Mouse (Mus musculus) right cerebral cortex, postnatal 25 days (tissue): ENCODE results near the gene Rita1.

Experiments used
- DNase-seq: peaks from one replicate; pipeline ENCODE4 v3.0.0; 2022

Rita1 gene

GRCm38 (mm10) chr5:120627515-120628300 is 15.3 kb upstream of the Rita1 start:
- DNase-seq = no peak

GRCm38 (mm10) chr5:120626399-120626798 is 14.0 kb upstream of the Rita1 start:
- no peak for DNase-seq

- DNase-seq = no peak
Observed at GRCm38 (mm10) chr5:120624427-120624826, 12.0 kb upstream of the Rita1 start.

GRCm38 (mm10) chr5:120622198-120622851 is 9.9 kb upstream of the Rita1 start:
- DNase-seq = no peak

- DNase-seq = no peak
Observed at GRCm38 (mm10) chr5:120621846-120622197, 9.4 kb upstream of the Rita1 start.

GRCm38 (mm10) chr5:120621078-120621765 is 8.8 kb upstream of the Rita1 start:
- DNase-seq = no peak

GRCm38 (mm10) chr5:120620375-120621077 is 8.1 kb upstream of the Rita1 start:
- peak; percentile 86 for DNase-seq

- no peak for DNase-seq
Observed at GRCm38 (mm10) chr5:120619201-120619600, 6.8 kb upstream of the Rita1 start.

- DNase-seq = no peak
Observed at GRCm38 (mm10) chr5:120618778-120619177, 6.4 kb upstream of the Rita1 start.

- DNase-seq = no peak
Observed at GRCm38 (mm10) chr5:120615903-120616302, 3.5 kb upstream of the Rita1 start.

GRCm38 (mm10) chr5:120612822-120613604 is 624 bp upstream of the Rita1 start:
- DNase-seq = peak; percentile 100

- no peak for DNase-seq
Observed at GRCm38 (mm10) chr5:120611416-120611815, 973 bp downstream of the Rita1 start.

GRCm38 (mm10) chr5:120610906-120611305 is 1.5 kb downstream of the Rita1 start:
- no peak for DNase-seq

GRCm38 (mm10) chr5:120609246-120609775 is 3.1 kb downstream of the Rita1 start:
- DNase-seq = no peak

GRCm38 (mm10) chr5:120607335-120607734 is 5.1 kb downstream of the Rita1 start:
- no peak for DNase-seq

GRCm38 (mm10) chr5:120606590-120607200 is 5.7 kb downstream of the Rita1 start:
- DNase-seq = no peak

GRCm38 (mm10) chr5:120605688-120606087 is 6.7 kb downstream of the Rita1 start:
- DNase-seq = peak; percentile 86

GRCm38 (mm10) chr5:120605241-120605661 is 7.1 kb downstream of the Rita1 start:
- DNase-seq = no peak

GRCm38 (mm10) chr5:120604839-120605238 is 7.5 kb downstream of the Rita1 start:
- DNase-seq = peak; percentile 73

GRCm38 (mm10) chr5:120603515-120603914 is 8.9 kb downstream of the Rita1 start:
- DNase-seq = no peak

- DNase-seq = no peak
Observed at GRCm38 (mm10) chr5:120602210-120602609, 10.2 kb downstream of the Rita1 start.
